Mouse (Mus musculus): ENCODE results near the gene Sec1. TPM values are rescaled to one million over a fixed set of nuclear protein-coding genes. Genes with fewer than 3 reads are reported as not detected.

Gene Sec1
- polyA plus RNA-seq, 1 experiment from 2014 or later: 0.52 TPM

GRCm38 (mm10) chr7:45704730-45705442 lies 10.7 kb upstream of the Sec1 start, which contains the start of gene Dbp:
Gene Dbp, plus strand, starts transcription at chr7:45705088.
- WGBS: under 1% methylated on average over 36 of the region's 36 CpGs
- DNase-seq (ENCODE audit: low spot score) (peak; percentile 99), ATAC-seq (replicated peaks; ENCODE audit: low FRiP score) (peak; percentile 85)
- peaks cover 32% of the 10 kb centered on the region for H3K4me1 ChIP-seq (replicated peaks; ENCODE audit: control insufficient read depth, insufficient read depth, low read length)
- H3K4me2 ChIP-seq (ENCODE audit: low read depth, low read length, severe bottlenecking): peak within 1 kb of the TSS; percentile 98
- H3K36me3 ChIP-seq (ENCODE audit: control insufficient read depth, insufficient read depth, low read length): no peaks in the 10 kb centered on the region
- no peaks in the 10 kb centered on the region for H3K9me3 ChIP-seq (ENCODE audit: control insufficient read depth, low read length)
- peak within 1 kb of the TSS; percentile 52 for H3K4me3 ChIP-seq (ENCODE audit: low read depth, low read length)
- peak within 1 kb of the TSS; percentile 71 for H3K27ac ChIP-seq (ENCODE audit: low read depth, low read length)
- peak within 1 kb of the TSS; percentile 49 for H3K9ac ChIP-seq (ENCODE audit: low read length)
- peaks cover 6% of the 10 kb centered on the region for H3K27me3 ChIP-seq (ENCODE audit: control insufficient read depth, insufficient read depth, low read length)

- under 1% methylated on average over 13 of the region's 13 CpGs for WGBS
- H3K36me3 ChIP-seq (ENCODE audit: control insufficient read depth, insufficient read depth, low read length): no peaks in the 10 kb centered on the region
- H3K27ac ChIP-seq (ENCODE audit: low read depth, low read length): peak overlapping the region; percentile 71
- peaks cover 32% of the 10 kb centered on the region for H3K4me1 ChIP-seq (replicated peaks; ENCODE audit: control insufficient read depth, insufficient read depth, low read length)
- H3K4me3 ChIP-seq (ENCODE audit: low read depth, low read length): peak overlapping the region; percentile 52
- peak; percentile 34 for ATAC-seq (replicated peaks; ENCODE audit: low FRiP score)
- peaks cover 14% of the 10 kb centered on the region for H3K27me3 ChIP-seq (ENCODE audit: control insufficient read depth, insufficient read depth, low read length)
- peak overlapping the region; percentile 49 for H3K9ac ChIP-seq (ENCODE audit: low read length)
- no peaks in the 10 kb centered on the region for H3K9me3 ChIP-seq (ENCODE audit: control insufficient read depth, low read length)
- peak overlapping the region; percentile 98 for H3K4me2 ChIP-seq (ENCODE audit: low read depth, low read length, severe bottlenecking)
- DNase-seq (ENCODE audit: low spot score): peak; percentile 72
Observed at GRCm38 (mm10) chr7:45704046-45704559, 9.9 kb upstream of the Sec1 start.

GRCm38 (mm10) chr7:45703521-45704033 lies 9.4 kb upstream of the Sec1 start:
- ATAC-seq (replicated peaks; ENCODE audit: low FRiP score): no peak
- Histone ChIP-seq H3K27me3 (ENCODE audit: control insufficient read depth, insufficient read depth, low read length) (peaks cover 19% of the 10 kb centered on the region), H3K4me3 (ENCODE audit: low read depth, low read length) (peak overlapping the region; percentile 52), H3K4me2 (ENCODE audit: low read depth, low read length, severe bottlenecking) (peak overlapping the region; percentile 98), H3K4me1 (replicated peaks; ENCODE audit: control insufficient read depth, insufficient read depth, low read length) (peaks cover 32% of the 10 kb centered on the region), H3K36me3 (ENCODE audit: control insufficient read depth, insufficient read depth, low read length) (no peaks in the 10 kb centered on the region), H3K9me3 (ENCODE audit: control insufficient read depth, low read length) (no peaks in the 10 kb centered on the region), H3K9ac (ENCODE audit: low read length) (peak overlapping the region; percentile 49), H3K27ac (ENCODE audit: low read depth, low read length) (peak overlapping the region; percentile 71; the same call in 1 of the 2 replicates)
- no peak for DNase-seq (ENCODE audit: low spot score)
- WGBS: 40% methylated on average over 12 of the region's 12 CpGs

GRCm38 (mm10) chr7:45702809-45703520 lies 8.8 kb upstream of the Sec1 start:
- DNase-seq (ENCODE audit: low spot score) (no peak), ATAC-seq (replicated peaks; ENCODE audit: low FRiP score) (no peak)
- Histone ChIP-seq H3K4me1 (replicated peaks; ENCODE audit: control insufficient read depth, insufficient read depth, low read length) (peaks cover 28% of the 10 kb centered on the region), H3K4me2 (ENCODE audit: low read depth, low read length, severe bottlenecking) (no peak overlapping the region), H3K9me3 (ENCODE audit: control insufficient read depth, low read length) (no peaks in the 10 kb centered on the region), H3K27ac (ENCODE audit: low read depth, low read length) (no peak overlapping the region), H3K36me3 (ENCODE audit: control insufficient read depth, insufficient read depth, low read length) (no peaks in the 10 kb centered on the region), H3K27me3 (ENCODE audit: control insufficient read depth, insufficient read depth, low read length) (peaks cover 20% of the 10 kb centered on the region), H3K4me3 (ENCODE audit: low read depth, low read length) (no peak overlapping the region), H3K9ac (ENCODE audit: low read length) (no peak overlapping the region)
- WGBS: 88% methylated on average over 17 of the region's 17 CpGs

- H3K27me3 ChIP-seq (ENCODE audit: control insufficient read depth, insufficient read depth, low read length): peaks cover 20% of the 10 kb centered on the region
- no peak overlapping the region for H3K9ac ChIP-seq (ENCODE audit: low read length)
- no peak for DNase-seq (ENCODE audit: low spot score)
- no peaks in the 10 kb centered on the region for H3K9me3 ChIP-seq (ENCODE audit: control insufficient read depth, low read length)
- peaks cover 23% of the 10 kb centered on the region for H3K4me1 ChIP-seq (replicated peaks; ENCODE audit: control insufficient read depth, insufficient read depth, low read length)
- H3K4me2 ChIP-seq (ENCODE audit: low read depth, low read length, severe bottlenecking): no peak overlapping the region
- no peaks in the 10 kb centered on the region for H3K36me3 ChIP-seq (ENCODE audit: control insufficient read depth, insufficient read depth, low read length)
- ATAC-seq (replicated peaks; ENCODE audit: low FRiP score): no peak
- H3K27ac ChIP-seq (ENCODE audit: low read depth, low read length): no peak overlapping the region
- no peak overlapping the region for H3K4me3 ChIP-seq (ENCODE audit: low read depth, low read length)
- 93% methylated on average over 11 of the region's 11 CpGs for WGBS
Observed at GRCm38 (mm10) chr7:45702316-45702715, 8.1 kb upstream of the Sec1 start.

GRCm38 (mm10) chr7:45701607-45702006 lies 7.4 kb upstream of the Sec1 start:
- DNase-seq (ENCODE audit: low spot score) (peak; percentile 47), ATAC-seq (replicated peaks; ENCODE audit: low FRiP score) (no peak)
- 83% methylated on average over 11 of the region's 11 CpGs for WGBS
- H3K36me3 ChIP-seq (ENCODE audit: control insufficient read depth, insufficient read depth, low read length): no peaks in the 10 kb centered on the region
- peaks cover 22% of the 10 kb centered on the region for H3K4me1 ChIP-seq (replicated peaks; ENCODE audit: control insufficient read depth, insufficient read depth, low read length)
- H3K27ac ChIP-seq (ENCODE audit: low read depth, low read length): no peak overlapping the region
- no peak overlapping the region for H3K4me2 ChIP-seq (ENCODE audit: low read depth, low read length, severe bottlenecking)
- H3K27me3 ChIP-seq (ENCODE audit: control insufficient read depth, insufficient read depth, low read length): peaks cover 20% of the 10 kb centered on the region
- H3K4me3 ChIP-seq (ENCODE audit: low read depth, low read length): no peak overlapping the region
- no peak overlapping the region for H3K9ac ChIP-seq (ENCODE audit: low read length)
- no peaks in the 10 kb centered on the region for H3K9me3 ChIP-seq (ENCODE audit: control insufficient read depth, low read length)

GRCm38 (mm10) chr7:45701072-45701471 lies 6.9 kb upstream of the Sec1 start:
- H3K9ac ChIP-seq (ENCODE audit: low read length): peak overlapping the region; percentile 4; the same call in 1 of the 2 replicates
- H3K4me2 ChIP-seq (ENCODE audit: low read depth, low read length, severe bottlenecking): peak overlapping the region; percentile 3; the same call in 1 of the 2 replicates
- no peaks in the 10 kb centered on the region for H3K9me3 ChIP-seq (ENCODE audit: control insufficient read depth, low read length)
- peak; percentile 56 for DNase-seq (ENCODE audit: low spot score)
- no peak overlapping the region for H3K27ac ChIP-seq (ENCODE audit: low read depth, low read length)
- H3K4me3 ChIP-seq (ENCODE audit: low read depth, low read length): no peak overlapping the region
- peaks cover 17% of the 10 kb centered on the region for H3K4me1 ChIP-seq (replicated peaks; ENCODE audit: control insufficient read depth, insufficient read depth, low read length)
- ATAC-seq (replicated peaks; ENCODE audit: low FRiP score): no peak
- 28% methylated on average over 11 of the region's 11 CpGs for WGBS
- H3K36me3 ChIP-seq (ENCODE audit: control insufficient read depth, insufficient read depth, low read length): no peaks in the 10 kb centered on the region
- peaks cover 20% of the 10 kb centered on the region for H3K27me3 ChIP-seq (ENCODE audit: control insufficient read depth, insufficient read depth, low read length)

GRCm38 (mm10) chr7:45700301-45701015 lies 6.3 kb upstream of the Sec1 start:
- no peak overlapping the region for H3K27ac ChIP-seq (ENCODE audit: low read depth, low read length)
- H3K4me1 ChIP-seq (replicated peaks; ENCODE audit: control insufficient read depth, insufficient read depth, low read length): peaks cover 11% of the 10 kb centered on the region
- H3K4me2 ChIP-seq (ENCODE audit: low read depth, low read length, severe bottlenecking): peak overlapping the region; percentile 70
- no peaks in the 10 kb centered on the region for H3K9me3 ChIP-seq (ENCODE audit: control insufficient read depth, low read length)
- peak; percentile 28; the same call in 1 of the 2 replicates for ATAC-seq (replicated peaks; ENCODE audit: low FRiP score)
- H3K4me3 ChIP-seq (ENCODE audit: low read depth, low read length): peak overlapping the region; percentile 32
- H3K27me3 ChIP-seq (ENCODE audit: control insufficient read depth, insufficient read depth, low read length): peaks cover 20% of the 10 kb centered on the region
- peak overlapping the region; percentile 62 for H3K9ac ChIP-seq (ENCODE audit: low read length)
- H3K36me3 ChIP-seq (ENCODE audit: control insufficient read depth, insufficient read depth, low read length): no peaks in the 10 kb centered on the region
- peak; percentile 76 for DNase-seq (ENCODE audit: low spot score)
- WGBS: 1% methylated on average over 20 of the region's 20 CpGs
